Mouse (Mus musculus): ENCODE results near the gene Olfr1025-ps1. TPM values are rescaled to one million over a fixed set of nuclear protein-coding genes. Genes with fewer than 3 reads are reported as not detected.

The Olfr1025-ps1 gene
- polyA plus RNA-seq (2015; fragmentation: Nextera tagmentation; extraction: Ambion mirVana) = not detected in 2 replicates

GRCm38 (mm10) chr2:85914893-85915292, at the start of gene Olfr1025-ps1:
Gene Olfr1025-ps1, plus strand, starts transcription at chr2:85915193.

GRCm38 (mm10) chr2:85868294-85868693, 46.7 kb upstream of the Olfr1025-ps1 start, which contains the start of gene Olfr1022:
Gene Olfr1022, plus strand, starts transcription at chr2:85868594.

GRCm38 (mm10) chr2:85885340-85885739, 29.7 kb upstream of the Olfr1025-ps1 start, which contains the start of gene Olfr1023:
Gene Olfr1023, plus strand, starts transcription at chr2:85885640.

GRCm38 (mm10) chr2:85904952-85905351, 10.0 kb upstream of the Olfr1025-ps1 start, which contains the start of gene Olfr1024:
Gene Olfr1024, minus strand, starts transcription at chr2:85905052.

GRCm38 (mm10) chr2:85921258-85921657, 6.3 kb downstream of the Olfr1025-ps1 start, which contains the start of gene Olfr1026:
Gene Olfr1026, plus strand, starts transcription at chr2:85921558.

GRCm38 (mm10) chr2:85950137-85950536, 35.1 kb downstream of the Olfr1025-ps1 start, which contains the start of gene Olfr1028:
Gene Olfr1028, plus strand, starts transcription at chr2:85950437.

Other genes with a start within 250 kb of the Olfr1025-ps1 start
- not detected in 2 replicates for gene Olfr1006, start 236.4 kb upstream of the Olfr1025-ps1 start, polyA plus RNA-seq (2015; fragmentation: Nextera tagmentation; extraction: Ambion mirVana)
- not detected in 2 replicates for gene Olfr1008, start 225.8 kb upstream of the Olfr1025-ps1 start, polyA plus RNA-seq (2015; fragmentation: Nextera tagmentation; extraction: Ambion mirVana)
- not detected in 2 replicates for gene Olfr1009, start 199.8 kb upstream of the Olfr1025-ps1 start, polyA plus RNA-seq (2015; fragmentation: Nextera tagmentation; extraction: Ambion mirVana)
- not detected in 2 replicates for gene Olfr1012, start 152.4 kb upstream of the Olfr1025-ps1 start, polyA plus RNA-seq (2015; fragmentation: Nextera tagmentation; extraction: Ambion mirVana)
- not detected in 2 replicates for gene Olfr1013, start 148.1 kb upstream of the Olfr1025-ps1 start, polyA plus RNA-seq (2015; fragmentation: Nextera tagmentation; extraction: Ambion mirVana)
- not detected in 2 replicates for gene Olfr1014, start 142.5 kb upstream of the Olfr1025-ps1 start, polyA plus RNA-seq (2015; fragmentation: Nextera tagmentation; extraction: Ambion mirVana)
- not detected in 2 replicates for gene Olfr1015, start 133.2 kb upstream of the Olfr1025-ps1 start, polyA plus RNA-seq (2015; fragmentation: Nextera tagmentation; extraction: Ambion mirVana)
- not detected in 2 replicates for gene Olfr1016, start 112.6 kb upstream of the Olfr1025-ps1 start, polyA plus RNA-seq (2015; fragmentation: Nextera tagmentation; extraction: Ambion mirVana)
- gene Olfr1018, start 96.7 kb upstream of the Olfr1025-ps1 start, polyA plus RNA-seq (2015; fragmentation: Nextera tagmentation; extraction: Ambion mirVana) = not detected in 2 replicates
- gene Olfr1019, start 69.7 kb upstream of the Olfr1025-ps1 start, polyA plus RNA-seq (2015; fragmentation: Nextera tagmentation; extraction: Ambion mirVana) = not detected in 2 replicates
- gene Olfr1020, start 68.2 kb upstream of the Olfr1025-ps1 start, polyA plus RNA-seq (2015; fragmentation: Nextera tagmentation; extraction: Ambion mirVana) = not detected in 2 replicates
- not detected in 2 replicates for gene Olfr1022, start 46.6 kb upstream of the Olfr1025-ps1 start, polyA plus RNA-seq (2015; fragmentation: Nextera tagmentation; extraction: Ambion mirVana)
- not detected in 2 replicates for gene Olfr1023, start 29.6 kb upstream of the Olfr1025-ps1 start, polyA plus RNA-seq (2015; fragmentation: Nextera tagmentation; extraction: Ambion mirVana)
- not detected in 2 replicates for gene Olfr1024, start 10.1 kb upstream of the Olfr1025-ps1 start, polyA plus RNA-seq (2015; fragmentation: Nextera tagmentation; extraction: Ambion mirVana)
- gene Olfr1026, start 6.4 kb downstream of the Olfr1025-ps1 start, polyA plus RNA-seq (2015; fragmentation: Nextera tagmentation; extraction: Ambion mirVana) = not detected in 2 replicates
- not detected in 2 replicates for gene Olfr1028, start 35.2 kb downstream of the Olfr1025-ps1 start, polyA plus RNA-seq (2015; fragmentation: Nextera tagmentation; extraction: Ambion mirVana)
- not detected in 2 replicates for gene Olfr1029, start 58.7 kb downstream of the Olfr1025-ps1 start, polyA plus RNA-seq (2015; fragmentation: Nextera tagmentation; extraction: Ambion mirVana)
- not detected in 2 replicates for gene Olfr1030, start 64.1 kb downstream of the Olfr1025-ps1 start, polyA plus RNA-seq (2015; fragmentation: Nextera tagmentation; extraction: Ambion mirVana)
- gene Olfr1031, start 75.1 kb downstream of the Olfr1025-ps1 start, polyA plus RNA-seq (2015; fragmentation: Nextera tagmentation; extraction: Ambion mirVana) = not detected in 2 replicates
- not detected in 2 replicates for gene Olfr1032, start 90.3 kb downstream of the Olfr1025-ps1 start, polyA plus RNA-seq (2015; fragmentation: Nextera tagmentation; extraction: Ambion mirVana)
- gene Olfr1033, start 105.4 kb downstream of the Olfr1025-ps1 start, polyA plus RNA-seq (2015; fragmentation: Nextera tagmentation; extraction: Ambion mirVana) = 1.1 and 1.4 TPM in 2 replicates
- gene Olfr1034, start 130.7 kb downstream of the Olfr1025-ps1 start, polyA plus RNA-seq (2015; fragmentation: Nextera tagmentation; extraction: Ambion mirVana) = not detected in 2 replicates
- gene Olfr1036, start 158.8 kb downstream of the Olfr1025-ps1 start, polyA plus RNA-seq (2015; fragmentation: Nextera tagmentation; extraction: Ambion mirVana) = not detected in 2 replicates
- gene Olfr1037, start 172.2 kb downstream of the Olfr1025-ps1 start, polyA plus RNA-seq (2015; fragmentation: Nextera tagmentation; extraction: Ambion mirVana) = not detected in 2 replicates
- gene Olfr1039, start 220.7 kb downstream of the Olfr1025-ps1 start, polyA plus RNA-seq (2015; fragmentation: Nextera tagmentation; extraction: Ambion mirVana) = not detected in 2 replicates
- gene Olfr1040, start 231.5 kb downstream of the Olfr1025-ps1 start, polyA plus RNA-seq (2015; fragmentation: Nextera tagmentation; extraction: Ambion mirVana) = not detected in 2 replicates
- not detected in 2 replicates for gene Olfr1042, start 246.6 kb downstream of the Olfr1025-ps1 start, polyA plus RNA-seq (2015; fragmentation: Nextera tagmentation; extraction: Ambion mirVana)